Mouse (Mus musculus): Measurements from ENCODE around the gene Fgfbp1.

DNA sequence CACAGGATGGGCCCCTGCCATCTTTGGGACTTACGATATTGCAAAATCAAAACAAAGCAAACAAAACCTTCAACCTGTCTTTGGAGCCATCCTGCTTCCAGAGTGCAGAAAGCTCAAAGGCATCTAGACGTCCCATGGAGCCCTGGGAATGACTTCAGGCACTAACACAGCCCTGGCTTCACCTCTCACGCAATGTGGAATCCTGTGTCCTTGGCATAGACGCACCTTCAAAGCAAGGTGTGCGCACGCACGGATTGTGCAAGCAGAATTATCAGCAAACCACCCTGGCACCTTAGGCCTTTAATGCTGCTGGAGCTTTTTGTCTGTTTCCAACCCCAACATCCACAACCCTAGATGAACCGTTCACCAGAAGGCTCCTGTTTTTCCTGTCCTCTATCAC is 16.0 kb upstream of the Fgfbp1 start:
- TF ChIP-seq POLR2A (IDR thresholded peaks at IDR 0.05; ENCODE audit: low read depth, low read length), result no peak
- TF ChIP-seq MXI1 (IDR thresholded peaks at IDR 0.05; ENCODE audit: low read depth, low read length), result no peak

Data from CH12.LX (cell line).